Mouse (Mus musculus): Measurements from ENCODE around the gene Myl7.

DNA sequence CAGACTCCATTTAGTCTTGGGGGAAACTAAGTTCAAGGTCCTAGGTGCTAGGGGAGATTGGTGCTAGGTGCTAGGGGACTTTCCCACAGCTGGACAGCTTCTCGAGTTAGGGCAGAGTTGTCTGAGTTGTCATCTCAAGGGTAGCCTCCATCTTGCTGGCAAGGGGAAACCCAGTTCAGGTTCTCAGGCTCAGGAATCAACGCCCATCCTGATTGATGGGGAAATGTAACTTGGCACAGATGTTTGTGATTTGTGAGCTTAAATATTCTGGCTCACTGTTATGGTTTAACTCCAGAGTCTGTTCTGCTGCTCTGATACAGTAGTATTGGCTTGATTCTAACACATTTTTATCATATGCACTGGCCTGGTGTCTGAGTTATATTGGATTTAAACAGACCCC, 19.5 kb upstream of the Myl7 start:
- TF ChIP-seq POLR2A (IDR thresholded peaks at IDR 0.05; ENCODE audit: extremely low read depth, insufficient read depth, low read length) (no peak), CTCF (IDR thresholded peaks at IDR 0.05; ENCODE audit: low read depth, low read length) (no peak)
